1 mouse cellular context compared by ENCODE assay signal in genomic region chr1:135265834-135266233, GRCm38 (mm10).
TF ChIP-seq lines count a peak whose summit lies in the region.

No protein-coding gene starts in this region.

TF ChIP-seq in CH12.LX, 34 proteins besides CTCF, POLR2A, EP300 and RAD21:
- TF ChIP-seq ELF1 (IDR thresholded peaks at IDR 0.05; ENCODE audit: low read depth, low read length) (peak; percentile 86), MAFK (IDR thresholded peaks at IDR 0.05; ENCODE audit: insufficient replicate concordance, low read length) (no peak), MYC (IDR thresholded peaks at IDR 0.05; ENCODE audit: low read depth, low read length) (peak; percentile 64; the same call in 1 of the 2 replicates), NELFE (IDR thresholded peaks at IDR 0.05; ENCODE audit: low read depth, low read length) (no peak), UBTF (IDR thresholded peaks at IDR 0.05; ENCODE audit: low read depth, low read length) (no peak), ZMIZ1 (IDR thresholded peaks at IDR 0.05; ENCODE audit: low read depth, low read length) (0 out of 2 replicates have a peak, but pooled peaks have one; percentile 46), TCF12 (IDR thresholded peaks at IDR 0.05; ENCODE audit: low read depth, low read length) (peak; percentile 35; the same call in 1 of the 2 replicates), JUND (conservative IDR thresholded peaks at IDR 0.05; ENCODE audit: low read depth, low read length) (no peak), MAX (IDR thresholded peaks at IDR 0.05; ENCODE audit: low read length) (peak; percentile 70), RCOR1 (conservative IDR thresholded peaks at IDR 0.05; ENCODE audit: low read depth, low read length) (no peak), ZC3H11A (IDR thresholded peaks at IDR 0.05; ENCODE audit: low read depth, low read length) (no peak), SIN3A (IDR thresholded peaks at IDR 0.05; ENCODE audit: low read length) (peak; percentile 51; the same call in 1 of the 2 replicates), MXI1 (IDR thresholded peaks at IDR 0.05; ENCODE audit: low read depth, low read length) (no peak; the same call in 1 of the 2 replicates), NRF1 (IDR thresholded peaks at IDR 0.05; ENCODE audit: low read depth, low read length) (no peak), TBP (conservative IDR thresholded peaks at IDR 0.05; ENCODE audit: low read depth, low read length) (no peak), CHD1 (IDR thresholded peaks at IDR 0.05; ENCODE audit: low read depth, low read length) (no peak), HCFC1 (IDR thresholded peaks at IDR 0.05; ENCODE audit: low read depth, low read length) (peak; percentile 23; the same call in 1 of the 2 replicates), IRF4 (IDR thresholded peaks at IDR 0.05; ENCODE audit: low read depth, low read length) (peak; percentile 67), GABPA (IDR thresholded peaks at IDR 0.05; ENCODE audit: insufficient replicate concordance, low read depth, low read length) (no peak), ZKSCAN1 (IDR thresholded peaks at IDR 0.05; ENCODE audit: borderline replicate concordance, low read depth, low read length) (no peak), USF2 (conservative IDR thresholded peaks at IDR 0.05; ENCODE audit: low read depth, low read length) (no peak), SMC3 (IDR thresholded peaks at IDR 0.05; ENCODE audit: low read depth, low read length) (no peak), JUN (IDR thresholded peaks at IDR 0.05; ENCODE audit: insufficient read depth, low read depth, low read length) (no peak), PAX5 (IDR thresholded peaks at IDR 0.05; ENCODE audit: low read length) (no peak), MAZ (IDR thresholded peaks at IDR 0.05; ENCODE audit: low read depth, low read length) (no peak), ZNF384 (IDR thresholded peaks at IDR 0.05; ENCODE audit: low read depth, low read length) (no peak), ETS1 (conservative IDR thresholded peaks at IDR 0.05; ENCODE audit: low read depth, low read length) (no peak; the same call in 1 of the 2 replicates), E2F4 (IDR thresholded peaks at IDR 0.05; ENCODE audit: insufficient replicate concordance, low read depth, low read length) (no peak), BHLHE40 (IDR thresholded peaks at IDR 0.05; ENCODE audit: low read depth, low read length) (0 out of 2 replicates have a peak, but pooled peaks have one; percentile 24), POLR2AphosphoS2 (IDR thresholded peaks at IDR 0.05; ENCODE audit: low read depth, low read length) (no peak), USF1 (IDR thresholded peaks at IDR 0.05; ENCODE audit: low read depth, low read length) (no peak), MEF2A (IDR thresholded peaks at IDR 0.05; ENCODE audit: borderline replicate concordance, low read depth, low read length) (peak; percentile 61; the same call in 1 of the 2 replicates), KAT2A (IDR thresholded peaks at IDR 0.05; ENCODE audit: insufficient replicate concordance, low read length) (no peak), CHD2 (IDR thresholded peaks at IDR 0.05; ENCODE audit: low read length) (peak; percentile 20; the same call in 1 of the 2 replicates)
TF ChIP-seq in CH12.LX: peak in this region for 11.
